Mouse (Mus musculus) forebrain, embryonic 13.5 days (tissue): Measurements from ENCODE around the gene Ccdc115. TPM values are rescaled to one million over a fixed set of nuclear protein-coding genes. Genes with fewer than 3 reads are reported as not detected.

Source experiments
- ATAC-seq: fragments of 200-750 bp; cut with Nextera tagmentation; 2 replicates; pipeline ENCODE4 v1.8.0; 2017
- H3K27ac ChIP-seq: fragments of 300-500 bp; sonication (generic); 2 replicates; pipeline ENCODE4 v1.5.1; 2015; ENCODE audit warnings: inconsistent platforms, mild to moderate bottlenecking, moderate library complexity
- H3K27me3 ChIP-seq: fragments of 300-500 bp; sonication (generic); 2 replicates; pipeline ENCODE4 v1.6.1; 2015; ENCODE audit warnings: mild to moderate bottlenecking, inconsistent platforms
- H3K36me3 ChIP-seq: fragments of 300-500 bp; sonication (generic); 2 replicates; pipeline ENCODE4 v1.6.1; 2015; ENCODE audit warnings: mild to moderate bottlenecking, inconsistent platforms; ENCODE audit not compliant: poor library complexity, severe bottlenecking
- H3K4me1 ChIP-seq: fragments of 300-500 bp; sonication (generic); 2 replicates; pipeline ENCODE4 v1.6.1; 2015; ENCODE audit warnings: inconsistent platforms
- H3K4me2 ChIP-seq: fragments of 300-500 bp; sonication (generic); 2 replicates; pipeline ENCODE4 v1.6.1; 2015; ENCODE audit warnings: inconsistent platforms, mild to moderate bottlenecking, moderate library complexity
- H3K4me3 ChIP-seq: fragments of 300-500 bp; sonication (generic); 2 replicates; pipeline ENCODE4 v1.5.1; 2015; ENCODE audit warnings: mild to moderate bottlenecking, inconsistent platforms
- H3K9ac ChIP-seq: fragments of 300-500 bp; sonication (generic); 2 replicates; pipeline ENCODE4 v1.6.1; 2015; ENCODE audit warnings: mild to moderate bottlenecking, inconsistent platforms
- H3K9me3 ChIP-seq: fragments of 300-500 bp; sonication (generic); replicated peaks from 2 replicates; pipeline ENCODE4 v1.6.1; 2016; ENCODE audit warnings: inconsistent platforms
- WGBS: fragments of 180-500 bp; shearing (Covaris S2); methylation state at CpG from one replicate; pipeline ENCODE4 v1.1.7; 2015; 5-methylcytosine and 5-hydroxymethylcytosine counted together
- microRNA-seq: library from miRNA; unstranded; fragments of <30 nt; microRNA quantifications from one replicate; pipeline ENCODE4, GENCODE M21; 2016
- polyA plus RNA-seq: library from polyadenylated mRNA; unstranded; fragments of >200 nt; fragmentation: Nextera tagmentation; extraction: Ambion mirVana; gene quantifications from 2 replicates; pipeline ENCODE4 v1.2.1, GENCODE M21; 2015

Gene Ccdc115
- polyA plus RNA-seq, 1 experiment from 2014 or later, result 68.2 TPM

GRCm38 (mm10) chr1:34389234-34389891 is 50.1 kb downstream of the Ccdc115 start:
- Histone ChIP-seq H3K36me3 (no peaks in the 10 kb centered on the region), H3K27me3 (no peaks in the 10 kb centered on the region), H3K4me2 (no peak overlapping the region), H3K27ac (no peak overlapping the region), H3K9ac (no peak overlapping the region), H3K4me3 (no peak overlapping the region), H3K4me1 (no peaks in the 10 kb centered on the region), H3K9me3 (no peaks in the 10 kb centered on the region)
- 81% methylated on average over 6 of the region's 6 CpGs for WGBS
- ATAC-seq, result no peak

- no peaks in the 10 kb centered on the region for H3K4me1 ChIP-seq
- no peak overlapping the region for H3K4me3 ChIP-seq
- WGBS, result 92% methylated on average over 11 of the region's 11 CpGs
- no peak overlapping the region for H3K4me2 ChIP-seq
- no peaks in the 10 kb centered on the region for H3K36me3 ChIP-seq
- no peaks in the 10 kb centered on the region for H3K27me3 ChIP-seq
- H3K27ac ChIP-seq, result no peak overlapping the region
- H3K9me3 ChIP-seq, result no peaks in the 10 kb centered on the region
- no peak overlapping the region for H3K9ac ChIP-seq
- no peak for ATAC-seq
Measured at GRCm38 (mm10) chr1:34388849-34389233, 50.6 kb downstream of the Ccdc115 start.

- no peak for ATAC-seq
- no peaks in the 10 kb centered on the region for H3K4me1 ChIP-seq
- H3K27me3 ChIP-seq, result no peaks in the 10 kb centered on the region
- 71% methylated on average over 12 of the region's 12 CpGs for WGBS
- H3K9ac ChIP-seq, result no peak overlapping the region
- H3K9me3 ChIP-seq, result no peaks in the 10 kb centered on the region
- no peak overlapping the region for H3K27ac ChIP-seq
- H3K4me3 ChIP-seq, result no peak overlapping the region
- H3K4me2 ChIP-seq, result no peak overlapping the region
- no peaks in the 10 kb centered on the region for H3K36me3 ChIP-seq
Measured at GRCm38 (mm10) chr1:34387346-34388327, 51.8 kb downstream of the Ccdc115 start.

Small RNA genes lying within 50 kb of the gene (microRNA-seq; reads per million reads assigned to microRNA genes)
- gene Mir5103, result 3.8 reads per million, percentile 9 among the genes with 10 or more reads in this experiment

Other genes starting within 250 kb of the Ccdc115 start
- 66.7 and 67.0 TPM in 2 replicates for gene Imp4, start 179 bp upstream of the Ccdc115 start, polyA plus RNA-seq
- 3.6 and 5.8 TPM in 2 replicates for gene Ptpn18, start 20.1 kb upstream of the Ccdc115 start, polyA plus RNA-seq
- not detected in 2 replicates for gene Prss39, start 58.7 kb upstream of the Ccdc115 start, polyA plus RNA-seq
- gene Cfc1, start 96.0 kb upstream of the Ccdc115 start, polyA plus RNA-seq, result not detected in 2 replicates
- gene Prss40, start 121.3 kb upstream of the Ccdc115 start, polyA plus RNA-seq, result not detected in 2 replicates
- gene Amer3, start 140.0 kb upstream of the Ccdc115 start, polyA plus RNA-seq, result 12.5 and 15.2 TPM in 2 replicates